Mouse (Mus musculus): Measurements from ENCODE around the gene Olfr1437.
"Not testable (repeated sequence)": the region's sequence is repeated elsewhere in the genome, so short reads cannot be mapped to it uniquely, and the experiment has no call there.

The Olfr1437 gene

DNA sequence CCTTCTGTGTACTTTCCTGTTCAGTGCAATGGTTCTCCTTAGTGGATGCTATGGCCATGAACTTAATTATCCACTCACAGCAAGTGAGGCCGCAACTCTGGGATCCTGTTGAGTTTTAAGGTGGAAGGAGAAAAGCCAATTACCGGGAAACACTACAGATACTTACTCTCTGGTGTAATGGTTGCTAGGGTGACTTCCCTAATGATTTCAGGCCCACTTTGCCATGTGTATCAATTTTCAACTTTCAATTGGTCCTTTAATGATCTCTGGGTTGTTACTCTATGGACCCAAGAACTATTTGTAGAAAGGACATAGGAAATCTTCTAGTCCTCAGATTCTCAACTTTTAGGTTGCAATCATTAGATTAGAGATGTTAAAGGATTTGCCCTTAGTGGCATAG lies at the start of gene Olfr1437:
TSS of gene Olfr1437 (minus strand) at position 101 of the 400 bp plus-strand sequence.
- no peak for DNase-seq

DNA sequence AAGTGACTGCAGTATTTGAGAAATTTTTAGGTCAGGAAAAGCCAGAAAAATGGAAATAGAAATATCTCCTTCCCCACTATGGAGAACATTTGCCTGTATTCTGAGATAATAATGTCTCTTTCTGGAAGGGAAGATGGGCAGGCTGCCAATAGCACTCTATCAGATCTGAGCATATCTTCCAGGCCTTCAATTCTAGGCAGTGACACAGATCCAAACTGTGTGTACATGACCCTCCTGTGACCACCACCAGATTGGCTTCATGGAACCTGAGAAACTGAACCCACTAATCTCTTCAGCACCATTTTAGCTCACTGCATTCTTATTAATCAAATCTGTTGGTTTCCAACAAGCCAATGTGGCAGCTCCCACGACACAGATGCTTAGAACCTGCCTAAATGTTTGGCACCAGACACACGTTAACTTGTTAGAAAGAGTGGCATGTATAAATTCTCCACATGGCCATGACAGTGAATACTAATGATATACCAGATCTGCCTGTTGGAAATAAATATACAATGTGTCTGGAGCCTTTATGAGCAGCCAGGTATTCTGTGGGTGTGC lies 49.6 kb upstream of the Olfr1437 start:
- no peak for DNase-seq

DNA sequence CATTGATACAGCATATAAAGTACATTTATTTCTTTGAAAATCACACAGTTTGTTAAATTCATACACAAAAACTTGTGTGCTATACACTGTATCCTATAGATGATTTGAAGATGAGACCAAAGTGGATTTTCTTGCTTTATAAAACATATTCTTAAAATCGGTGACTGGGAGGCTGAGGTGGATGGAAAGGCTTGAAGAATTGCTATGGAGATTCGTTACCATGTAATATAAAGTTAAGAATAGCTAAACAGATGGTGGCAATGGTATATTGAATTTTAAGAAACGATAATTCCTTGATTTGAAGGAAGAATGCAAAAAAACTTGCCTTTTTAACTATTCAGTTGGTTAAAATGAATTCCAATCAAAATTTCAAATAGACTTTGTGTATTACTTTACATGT lies 48.1 kb upstream of the Olfr1437 start:
- no peak for DNase-seq

DNA sequence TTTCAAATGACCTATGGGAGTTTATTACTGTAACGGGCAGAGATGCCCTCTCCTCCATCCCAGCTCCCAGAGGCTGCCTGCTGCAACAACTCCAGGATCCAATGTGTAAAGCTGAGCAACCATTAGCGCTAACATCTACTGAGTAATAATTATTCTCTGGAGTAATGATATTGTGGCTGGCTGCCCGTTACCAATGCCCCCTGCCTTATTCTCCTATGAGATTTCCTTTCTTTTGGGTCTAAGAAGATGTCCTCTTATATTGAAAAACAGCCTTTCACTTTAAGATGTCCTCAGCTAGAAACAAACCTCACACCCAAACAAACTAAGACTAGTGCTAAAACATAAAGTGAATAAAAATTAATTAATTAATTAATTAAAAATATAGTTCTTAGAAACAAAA lies 10.9 kb upstream of the Olfr1437 start, which contains the start of gene Olfr1438-ps1:
TSS of gene Olfr1438-ps1 (minus strand) at position 101 of the 400 bp plus-strand sequence.
- no peak for DNase-seq

DNA sequence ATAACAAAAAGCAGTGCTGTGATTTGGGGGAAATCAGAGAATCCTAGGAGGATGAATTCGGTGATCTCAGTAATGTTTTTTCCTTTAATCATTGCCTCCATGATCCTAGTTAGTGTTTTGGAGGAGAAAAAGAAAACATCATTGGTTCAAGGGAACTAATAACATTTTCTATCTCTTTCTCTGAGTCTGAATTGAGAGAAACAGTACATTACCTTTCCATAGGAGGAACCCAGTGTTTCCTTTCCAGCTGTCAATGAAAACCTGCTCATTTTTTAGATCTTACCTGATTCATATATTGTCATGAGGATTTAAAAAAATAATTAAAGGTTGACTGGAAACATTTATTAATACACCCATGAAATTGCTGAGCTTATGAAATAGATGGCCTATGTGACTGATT lies 25.9 kb downstream of the Olfr1437 start, which contains the start of gene Olfr1436:
TSS of gene Olfr1436 (minus strand) at position 101 of the 400 bp plus-strand sequence.
- not testable (repeated sequence) for DNase-seq

DNA sequence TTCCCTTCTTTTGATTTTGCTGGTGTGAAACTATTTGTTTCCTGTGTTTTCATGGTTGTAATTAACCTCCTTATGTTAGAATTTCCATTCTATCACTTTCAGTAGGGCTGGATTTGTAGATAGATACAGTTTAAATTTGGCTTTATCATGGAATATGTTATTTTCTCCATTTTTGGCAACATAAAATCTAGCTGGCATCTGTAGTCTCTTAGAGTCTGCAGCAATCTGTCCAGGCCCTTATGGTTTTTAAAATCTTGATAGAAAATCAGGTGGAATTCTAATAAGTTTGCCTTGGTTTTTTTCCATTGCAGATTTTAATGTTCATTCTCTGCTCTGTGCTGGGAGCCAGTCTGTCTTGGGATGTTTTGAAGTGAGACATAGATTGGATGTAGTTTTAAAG lies 31.9 kb downstream of the Olfr1437 start:
- no peak for DNase-seq

DNA sequence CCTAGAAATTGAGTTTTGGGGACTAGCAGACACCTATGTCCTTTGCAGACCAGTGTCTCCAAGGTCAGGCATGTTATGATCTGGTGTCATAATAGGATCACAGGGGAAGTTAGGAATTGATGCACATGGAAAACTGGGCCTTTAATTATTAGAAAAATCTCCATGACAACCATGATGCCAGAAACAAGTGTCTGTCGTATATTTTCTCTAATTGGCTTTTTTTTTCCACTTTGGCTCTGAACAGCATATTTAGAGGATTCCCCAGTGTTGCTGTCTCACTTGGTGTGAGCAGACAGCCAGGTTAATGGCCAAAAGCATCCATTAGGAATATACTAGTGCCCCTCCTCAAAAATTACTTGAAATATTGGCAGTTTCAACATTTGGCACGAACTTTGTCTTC lies 45.3 kb downstream of the Olfr1437 start, which contains the start of gene Olfr1434:
TSS of gene Olfr1434 (plus strand) at position 301 of the 400 bp plus-strand sequence.
- no peak for DNase-seq
